Mouse (Mus musculus) retina, adult 2 months (tissue): Measurements from ENCODE around the gene Tenm2.

ENCODE experiments used
- DNase-seq: peaks from one replicate; pipeline ENCODE4 v3.0.0-alpha.2; 2012; ENCODE audit warnings: low read depth, low spot score

Gene Tenm2

GRCm38 (mm10) chr11:36054323-36054722, 1181.4 kb downstream of the Tenm2 start:
- DNase-seq: no peak

GRCm38 (mm10) chr11:36053457-36053856, 1182.3 kb downstream of the Tenm2 start:
- DNase-seq: no peak

GRCm38 (mm10) chr11:36052598-36052997, 1183.2 kb downstream of the Tenm2 start:
- DNase-seq: no peak

- no peak for DNase-seq
These were observed 1183.7 kb downstream of the Tenm2 start for GRCm38 (mm10) chr11:36052091-36052490.

GRCm38 (mm10) chr11:36049547-36049946, 1186.2 kb downstream of the Tenm2 start:
- DNase-seq: no peak

GRCm38 (mm10) chr11:36045681-36046276, 1190.0 kb downstream of the Tenm2 start:
- peak; percentile 59 for DNase-seq

GRCm38 (mm10) chr11:36041411-36041810, 1194.4 kb downstream of the Tenm2 start:
- DNase-seq: no peak

GRCm38 (mm10) chr11:36040508-36041233, 1195.1 kb downstream of the Tenm2 start:
- no peak for DNase-seq

- DNase-seq: no peak
These were observed 1195.9 kb downstream of the Tenm2 start for GRCm38 (mm10) chr11:36039825-36040224.

GRCm38 (mm10) chr11:36038386-36038785, 1197.4 kb downstream of the Tenm2 start:
- no peak for DNase-seq

- no peak for DNase-seq
These were observed 1198.5 kb downstream of the Tenm2 start for GRCm38 (mm10) chr11:36037311-36037710.

GRCm38 (mm10) chr11:36036061-36036695, 1199.6 kb downstream of the Tenm2 start:
- peak; percentile 23 for DNase-seq

- no peak for DNase-seq
These were observed 1204.0 kb downstream of the Tenm2 start for GRCm38 (mm10) chr11:36031751-36032150.

- DNase-seq: no peak
These were observed 1215.8 kb downstream of the Tenm2 start for GRCm38 (mm10) chr11:36020009-36020408.

GRCm38 (mm10) chr11:36013179-36013578, 1222.6 kb downstream of the Tenm2 start:
- no peak for DNase-seq

GRCm38 (mm10) chr11:36009281-36010208, 1226.2 kb downstream of the Tenm2 start:
- no peak for DNase-seq

- no peak for DNase-seq
These were observed 1232.9 kb downstream of the Tenm2 start for GRCm38 (mm10) chr11:36002900-36003299.

- peak; percentile 68 for DNase-seq
These were observed 1234.3 kb downstream of the Tenm2 start for GRCm38 (mm10) chr11:36001282-36001970.

- DNase-seq: no peak
These were observed 1235.0 kb downstream of the Tenm2 start for GRCm38 (mm10) chr11:36000585-36001281.

GRCm38 (mm10) chr11:36000038-36000437, 1235.7 kb downstream of the Tenm2 start:
- DNase-seq: no peak
